Mouse (Mus musculus) stomach, embryonic 16.5 days (tissue): Measurements from ENCODE around the gene Clasp2. TPM values are rescaled to one million over a fixed set of nuclear protein-coding genes. Genes with fewer than 3 reads are reported as not detected.

Experiments used
- ATAC-seq: fragments of 200-750 bp; cut with Nextera tagmentation; 2 replicates; pipeline ENCODE4 v1.8.0; 2017; ENCODE audit warnings: moderate number of reproducible peaks, moderate TSS enrichment; ENCODE audit not compliant: insufficient read depth, low FRiP score
- H3K27ac ChIP-seq: fragments of 300-500 bp; sonication (generic); 2 replicates; pipeline ENCODE4 v1.5.1; 2014; ENCODE audit warnings: low read length
- H3K27me3 ChIP-seq: fragments of 300-500 bp; sonication (generic); 2 replicates; pipeline ENCODE4 v1.6.1; 2014; ENCODE audit warnings: low read length, control low read depth, mixed read lengths; ENCODE audit not compliant: control insufficient read depth, insufficient read depth
- H3K36me3 ChIP-seq: fragments of 300-500 bp; sonication (generic); 2 replicates; pipeline ENCODE4 v1.6.1; 2014; ENCODE audit warnings: low read length; ENCODE audit not compliant: control insufficient read depth, insufficient read depth
- H3K4me1 ChIP-seq: fragments of 300-500 bp; sonication (generic); 2 replicates; pipeline ENCODE4 v1.6.1; 2014; ENCODE audit warnings: low read length, control low read depth, mixed read lengths; ENCODE audit not compliant: control insufficient read depth, insufficient read depth
- H3K4me2 ChIP-seq: fragments of 300-500 bp; sonication (generic); 2 replicates; pipeline ENCODE4 v1.6.1; 2014; ENCODE audit warnings: low read depth, low read length, mixed read lengths
- H3K4me3 ChIP-seq: fragments of 300-500 bp; sonication (generic); replicated peaks from 2 replicates; pipeline ENCODE4 v1.5.1; 2014; ENCODE audit warnings: mild to moderate bottlenecking, low read length
- H3K9ac ChIP-seq: fragments of 300-500 bp; sonication (generic); 2 replicates; pipeline ENCODE4 v1.6.1; 2014; ENCODE audit warnings: low read length
- H3K9me3 ChIP-seq: fragments of 300-500 bp; sonication (generic); replicated peaks from 2 replicates; pipeline ENCODE4 v1.6.1; 2016; ENCODE audit warnings: low read length, control low read depth; ENCODE audit not compliant: control insufficient read depth
- WGBS: fragments of 180-500 bp; shearing (Covaris S2); extraction: QIAGEN DNeasy Blood & Tissue Kit; methylation state at CpG from one replicate; pipeline ENCODE4 v1.1.7; 2014; 5-methylcytosine and 5-hydroxymethylcytosine counted together
- polyA plus RNA-seq: library from polyadenylated mRNA; unstranded; fragments of >200 nt; fragmentation: Nextera tagmentation; extraction: Ambion mirVana; gene quantifications from 2 replicates; pipeline ENCODE4 v1.2.1, GENCODE M21; 2015

The Clasp2 gene
- polyA plus RNA-seq, 1 experiment from 2014 or later = 25.0 TPM

GRCm38 (mm10) chr9:113928591-113928990 lies 187.3 kb downstream of the Clasp2 start:
- H3K4me1 ChIP-seq = peaks cover 12% of the 10 kb centered on the region
- H3K9me3 ChIP-seq = no peaks in the 10 kb centered on the region
- 76% methylated on average over 4 of the region's 4 CpGs for WGBS
- H3K4me3 ChIP-seq = no peak overlapping the region
- no peak overlapping the region for H3K4me2 ChIP-seq
- H3K9ac ChIP-seq = no peak overlapping the region
- no peaks in the 10 kb centered on the region for H3K36me3 ChIP-seq
- H3K27me3 ChIP-seq = no peaks in the 10 kb centered on the region
- no peak overlapping the region for H3K27ac ChIP-seq
- ATAC-seq = no peak

GRCm38 (mm10) chr9:113929676-113930075 lies 188.4 kb downstream of the Clasp2 start:
- H3K36me3 ChIP-seq = no peaks in the 10 kb centered on the region
- H3K27me3 ChIP-seq = no peaks in the 10 kb centered on the region
- H3K27ac ChIP-seq = no peak overlapping the region
- 74% methylated on average over 1 of the region's 1 CpGs for WGBS
- no peaks in the 10 kb centered on the region for H3K9me3 ChIP-seq
- no peak overlapping the region for H3K4me3 ChIP-seq
- ATAC-seq = no peak
- no peak overlapping the region for H3K9ac ChIP-seq
- no peak overlapping the region for H3K4me2 ChIP-seq
- H3K4me1 ChIP-seq = peaks cover 15% of the 10 kb centered on the region

GRCm38 (mm10) chr9:113930534-113931374 lies 189.5 kb downstream of the Clasp2 start, which contains the start of gene Ubp1:
TSS of gene Ubp1 (plus strand) at chr9:113930934.
- WGBS = under 1% methylated on average over 57 of the region's 86 CpGs
- H3K36me3 ChIP-seq = no peaks in the 10 kb centered on the region
- H3K9ac ChIP-seq = peak within 1 kb of the TSS; percentile 98
- peaks cover 22% of the 10 kb centered on the region for H3K4me1 ChIP-seq
- H3K27me3 ChIP-seq = no peaks in the 10 kb centered on the region
- peak within 1 kb of the TSS; percentile 92 for H3K27ac ChIP-seq
- peak within 1 kb of the TSS; percentile 78 for H3K4me2 ChIP-seq
- H3K4me3 ChIP-seq = peak within 1 kb of the TSS; percentile 97
- no peaks in the 10 kb centered on the region for H3K9me3 ChIP-seq
- peak; percentile 98 for ATAC-seq

DNA sequence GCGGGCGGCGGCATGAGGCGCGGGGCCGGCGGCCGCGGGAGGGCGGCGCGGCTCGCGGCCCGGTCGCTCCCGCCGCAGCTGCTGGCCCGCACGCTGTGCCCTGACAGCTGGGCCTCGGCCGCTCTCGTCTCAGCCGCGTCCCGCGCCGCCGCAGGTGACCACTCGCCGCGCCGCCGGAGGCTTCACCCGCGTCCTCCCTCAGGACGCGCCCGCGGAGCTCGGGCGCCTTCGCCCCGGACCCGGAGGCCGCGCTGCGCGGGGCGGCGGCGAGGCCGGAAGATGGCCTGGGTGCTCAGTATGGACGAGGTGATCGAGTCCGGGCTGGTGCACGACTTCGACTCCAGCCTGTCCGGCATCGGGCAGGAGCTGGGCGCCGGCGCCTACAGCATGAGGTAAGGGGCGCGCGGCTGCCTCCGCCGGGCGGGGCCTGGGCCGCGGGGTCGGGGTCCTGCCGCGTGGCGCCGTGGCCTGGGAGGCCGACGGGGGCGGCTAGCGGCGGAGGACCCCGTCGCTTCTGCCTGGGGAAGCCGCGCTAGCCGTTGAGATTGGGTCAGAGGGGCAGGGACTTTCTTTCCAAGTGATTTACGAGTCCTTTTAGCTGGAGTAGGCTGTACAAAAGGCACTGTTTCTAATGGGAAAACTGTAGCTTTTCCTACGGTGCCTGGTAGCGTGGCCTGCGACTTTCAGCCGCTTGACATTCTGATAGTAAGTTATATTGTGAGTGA lies 190.3 kb downstream of the Clasp2 start:
- WGBS = under 1% methylated on average over 58 of the region's 91 CpGs
- ATAC-seq = peak; percentile 2; the same call in 1 of the 2 replicates
- Histone ChIP-seq H3K9me3 (no peaks in the 10 kb centered on the region), H3K27ac (peak overlapping the region; percentile 92), H3K4me2 (peak overlapping the region; percentile 78), H3K4me1 (peaks cover 25% of the 10 kb centered on the region), H3K9ac (peak overlapping the region; percentile 98), H3K27me3 (no peaks in the 10 kb centered on the region), H3K4me3 (peak overlapping the region; percentile 97), H3K36me3 (no peaks in the 10 kb centered on the region)

- Histone ChIP-seq H3K27me3 (no peaks in the 10 kb centered on the region), H3K4me3 (peak overlapping the region; percentile 97), H3K9me3 (no peaks in the 10 kb centered on the region), H3K9ac (peak overlapping the region; percentile 98), H3K4me2 (peak overlapping the region; percentile 78), H3K27ac (peak overlapping the region; percentile 92), H3K4me1 (peaks cover 25% of the 10 kb centered on the region), H3K36me3 (no peaks in the 10 kb centered on the region)
- no peak for ATAC-seq
- 0% methylated on average over 8 of the region's 8 CpGs for WGBS
Measured at GRCm38 (mm10) chr9:113932100-113932470, 190.8 kb downstream of the Clasp2 start.

- ATAC-seq = no peak
- 10% methylated on average over 11 of the region's 11 CpGs for WGBS
- peak overlapping the region; percentile 92 for H3K27ac ChIP-seq
- H3K9me3 ChIP-seq = no peaks in the 10 kb centered on the region
- H3K4me1 ChIP-seq = peaks cover 25% of the 10 kb centered on the region
- H3K36me3 ChIP-seq = no peaks in the 10 kb centered on the region
- peak overlapping the region; percentile 98 for H3K9ac ChIP-seq
- H3K4me3 ChIP-seq = peak overlapping the region; percentile 97
- H3K27me3 ChIP-seq = no peaks in the 10 kb centered on the region
- H3K4me2 ChIP-seq = peak overlapping the region; percentile 78
Measured at GRCm38 (mm10) chr9:113932501-113932900, 191.2 kb downstream of the Clasp2 start.

- no peak overlapping the region for H3K4me3 ChIP-seq
- peaks cover 25% of the 10 kb centered on the region for H3K4me1 ChIP-seq
- no peak for ATAC-seq
- H3K9me3 ChIP-seq = no peaks in the 10 kb centered on the region
- H3K27me3 ChIP-seq = no peaks in the 10 kb centered on the region
- H3K36me3 ChIP-seq = no peaks in the 10 kb centered on the region
- H3K9ac ChIP-seq = no peak overlapping the region
- H3K4me2 ChIP-seq = no peak overlapping the region
- 68% methylated on average over 5 of the region's 5 CpGs for WGBS
- no peak overlapping the region for H3K27ac ChIP-seq
Measured at GRCm38 (mm10) chr9:113935638-113936037, 194.4 kb downstream of the Clasp2 start.

- WGBS = 87% methylated on average over 9 of the region's 9 CpGs
Measured at GRCm38 (mm10) chr9:113939063-113939850, 198.0 kb downstream of the Clasp2 start.

More at GRCm38 (mm10) chr9:113939063-113939850, 198.0 kb downstream of the Clasp2 start:
- Histone ChIP-seq H3K27ac (no peak overlapping the region), H3K9ac (no peak overlapping the region), H3K9me3 (no peaks in the 10 kb centered on the region), H3K4me2 (no peak overlapping the region), H3K27me3 (no peaks in the 10 kb centered on the region), H3K4me3 (no peak overlapping the region), H3K36me3 (no peaks in the 10 kb centered on the region), H3K4me1 (peaks cover 12% of the 10 kb centered on the region)
- no peak for ATAC-seq
